Mouse (Mus musculus) MEL (cell line): Measurements from ENCODE around the gene Pros1. TPM values are rescaled to one million over a fixed set of nuclear protein-coding genes. Genes with fewer than 3 reads are reported as not detected.

ENCODE experiments used
- DNase-seq: peaks from one replicate; pipeline ENCODE4 v3.0.0; 2011; ENCODE audit warnings: low read depth, low spot score
- H3K27ac ChIP-seq: 2 replicates; pipeline ENCODE4 v1.5.1; 2012; ENCODE audit warnings: low read depth, mild to moderate bottlenecking, control low read depth, low read length, moderate library complexity; ENCODE audit not compliant: control insufficient read depth
- H3K27me3 ChIP-seq, 2 experiments: fragments of 150-350 bp in 1 of 2; sonication (generic) in 1 of 2; 2 replicates each; pipeline ENCODE4 v1.6.1; 2012; ENCODE audit warnings: low read length in 2 of 2, mild to moderate bottlenecking in 2 of 2, improper control_type of control experiment in 1 of 2, moderate library complexity in 1 of 2; ENCODE audit not compliant: insufficient read depth in 2 of 2, control insufficient read depth in 1 of 2
- H3K36me3 ChIP-seq, 2 experiments: 2 replicates each; pipeline ENCODE4 v1.6.1; 2012 to 2014; ENCODE audit warnings: low read length in 2 of 2, improper control_type of control experiment in 1 of 2, inconsistent platforms in 1 of 2, mild to moderate bottlenecking in 1 of 2; ENCODE audit not compliant: insufficient read depth in 2 of 2, control insufficient read depth in 1 of 2
- H3K4me1 ChIP-seq, 2 experiments: fragments of 150-350 bp in 1 of 2; sonication (generic) in 1 of 2; 2 replicates each; pipeline ENCODE4 v1.6.1; 2012; ENCODE audit warnings: low read length in 2 of 2, improper control_type of control experiment in 1 of 2, mild to moderate bottlenecking in 1 of 2; ENCODE audit not compliant: insufficient read depth in 2 of 2, control insufficient read depth in 1 of 2
- H3K4me3 ChIP-seq, 2 experiments: fragments of 150-350 bp in 1 of 2; sonication (generic) in 1 of 2; 2 replicates each; pipeline ENCODE4 v1.5.1; 2012; ENCODE audit warnings: low read depth in 2 of 2, low read length in 2 of 2, mild to moderate bottlenecking in 2 of 2, moderate library complexity in 2 of 2, control low read depth in 1 of 2, improper control_type of control experiment in 1 of 2; ENCODE audit not compliant: control insufficient read depth in 1 of 2, insufficient read depth in 1 of 2
- H3K79me2 ChIP-seq: 2 replicates; pipeline ENCODE4 v1.6.1; 2012; ENCODE audit warnings: mild to moderate bottlenecking, low read length, moderate library complexity; ENCODE audit not compliant: control insufficient read depth, poor library complexity, insufficient read depth
- H3K9ac ChIP-seq: 2 replicates; pipeline ENCODE4 v1.6.1; 2012; ENCODE audit warnings: low read depth, mild to moderate bottlenecking, control low read depth, low read length, moderate library complexity; ENCODE audit not compliant: control insufficient read depth, poor library complexity, severe bottlenecking
- H3K9me3 ChIP-seq: fragments of 150-350 bp; sonication (generic); replicated peaks from 2 replicates; pipeline ENCODE4 v1.6.1; 2012; ENCODE audit warnings: mild to moderate bottlenecking, low read length, improper control_type of control experiment, moderate library complexity; ENCODE audit not compliant: insufficient read depth
- CTCF ChIP-seq, 3 experiments: IDR thresholded peaks in 2 of 3; conservative IDR thresholded peaks in 1 of 3; 2 replicates each; pipeline ENCODE4 v1.5.1; 2011 to 2012; ENCODE audit warnings: low read length in 3 of 3, low read depth in 2 of 3, mild to moderate bottlenecking in 2 of 3, improper control_type of control experiment in 1 of 3, inconsistent platforms in 1 of 3, mixed read lengths in 1 of 3, moderate library complexity in 1 of 3; ENCODE audit not compliant: control insufficient read depth in 1 of 3, insufficient read depth in 1 of 3, poor library complexity in 1 of 3, severe bottlenecking in 1 of 3
- ETS1 ChIP-seq: IDR thresholded peaks from 2 replicates; pipeline ENCODE4 v1.6.1; 2012; ENCODE audit warnings: low read depth, mild to moderate bottlenecking, inconsistent platforms, low read length, improper control_type of control experiment, moderate library complexity
- RAD21 ChIP-seq: IDR thresholded peaks from 2 replicates; pipeline ENCODE4 v1.6.1; 2011; ENCODE audit warnings: mild to moderate bottlenecking, low read depth, low read length, improper control_type of control experiment
- SMC3 ChIP-seq: IDR thresholded peaks from 2 replicates; pipeline ENCODE4 v1.6.1; 2011; ENCODE audit warnings: low read depth, low read length, improper control_type of control experiment
- polyA plus RNA-seq, 2 experiments: library from polyadenylated mRNA; stranded (reverse) in 1 of 2; unstranded in 1 of 2; fragments of >175 nt in 1 of 2; fragments of >200 nt in 1 of 2; gene quantifications; 2 replicates each; pipeline versions ENCODE4 v1.2.1 to v1.2.4; 2012; ENCODE audit warnings: low replicate concordance in 2 of 2, low read depth in 1 of 2; ENCODE audit not compliant: insufficient read length in 2 of 2, insufficient read depth in 1 of 2, missing spikeins in 1 of 2
- total RNA-seq: library from RNA; depleted of rRNA; stranded (reverse); fragments of 300-350 nt; gene quantifications from 2 replicates; pipeline ENCODE4 v1.2.3, GENCODE M21; 2012; rRNA removed

The Pros1 gene
- total and polyA plus RNA-seq, 3 experiments = 1.7 TPM; not detected in 1

GRCm38 (mm10) chr16:62974926-62975325 lies 120.8 kb downstream of the Pros1 start:
- TF ChIP-seq ETS1 = no peak
- peak in 1 of 3 experiments; percentile 15; a peak in 1 of 6 replicates for TF ChIP-seq CTCF (IDR thresholded peaks at IDR 0.05 in 2 of 3, conservative IDR thresholded peaks at IDR 0.05 in 1 of 3; ENCODE audit: control insufficient read depth in 1 of 3, insufficient read depth in 1 of 3, low read depth in 2 of 3, low read length in 3 of 3, poor library complexity in 1 of 3, severe bottlenecking in 1 of 3)
- TF ChIP-seq RAD21 = peak; percentile 11; the same call in 1 of the 2 replicates
- TF ChIP-seq SMC3 = 0 out of 2 replicates have a peak, but pooled peaks have one; percentile 7
- DNase-seq = peak; percentile 3
- no peaks in the 10 kb centered on the region for H3K79me2 ChIP-seq
- no peak overlapping the region for H3K27ac ChIP-seq
- no peak overlapping the region for H3K4me3 ChIP-seq
- H3K36me3 ChIP-seq = no peaks in the 10 kb centered on the region
- no peaks in the 10 kb centered on the region for H3K4me1 ChIP-seq
- no peaks in the 10 kb centered on the region for H3K9me3 ChIP-seq
- H3K27me3 ChIP-seq = no peaks in the 10 kb centered on the region
- no peak overlapping the region for H3K9ac ChIP-seq

Other genes with a start within 250 kb of the Pros1 start
- 4.1 and 4.4 TPM in 2 replicates for gene Nsun3, start 67.5 kb upstream of the Pros1 start, total RNA-seq
- gene Nsun3, start 67.5 kb upstream of the Pros1 start, polyA plus RNA-seq = 1 to 10 TPM in 1 of 2 experiments, not detected in 1; 7.4 TPM
- gene Stx19, start 39.6 kb upstream of the Pros1 start, total RNA-seq = not detected in 2 replicates
- gene Stx19, start 39.6 kb upstream of the Pros1 start, polyA plus RNA-seq = under 1 TPM in 1 of 2 experiments, not detected in 1; 0.13 TPM
- gene Arl13b, start 7.3 kb upstream of the Pros1 start, total RNA-seq = 3.2 and 4.4 TPM in 2 replicates
- 1 to 10 TPM in 1 of 2 experiments, not detected in 1; 4.3 TPM for gene Arl13b, start 7.3 kb upstream of the Pros1 start, polyA plus RNA-seq